Mouse (Mus musculus): Measurements from ENCODE around the gene Hoxb5. TPM values are rescaled to one million over a fixed set of nuclear protein-coding genes. Genes with fewer than 3 reads are reported as not detected.

The Hoxb5 gene
- polyA plus RNA-seq, 1 experiment from 2014 or later: 5.5 TPM

- no peak for DNase-seq (ENCODE audit: low spot score)
Measured at GRCm38 (mm10) chr11:96315344-96315681, 12.2 kb downstream of the Hoxb5 start.

DNA sequence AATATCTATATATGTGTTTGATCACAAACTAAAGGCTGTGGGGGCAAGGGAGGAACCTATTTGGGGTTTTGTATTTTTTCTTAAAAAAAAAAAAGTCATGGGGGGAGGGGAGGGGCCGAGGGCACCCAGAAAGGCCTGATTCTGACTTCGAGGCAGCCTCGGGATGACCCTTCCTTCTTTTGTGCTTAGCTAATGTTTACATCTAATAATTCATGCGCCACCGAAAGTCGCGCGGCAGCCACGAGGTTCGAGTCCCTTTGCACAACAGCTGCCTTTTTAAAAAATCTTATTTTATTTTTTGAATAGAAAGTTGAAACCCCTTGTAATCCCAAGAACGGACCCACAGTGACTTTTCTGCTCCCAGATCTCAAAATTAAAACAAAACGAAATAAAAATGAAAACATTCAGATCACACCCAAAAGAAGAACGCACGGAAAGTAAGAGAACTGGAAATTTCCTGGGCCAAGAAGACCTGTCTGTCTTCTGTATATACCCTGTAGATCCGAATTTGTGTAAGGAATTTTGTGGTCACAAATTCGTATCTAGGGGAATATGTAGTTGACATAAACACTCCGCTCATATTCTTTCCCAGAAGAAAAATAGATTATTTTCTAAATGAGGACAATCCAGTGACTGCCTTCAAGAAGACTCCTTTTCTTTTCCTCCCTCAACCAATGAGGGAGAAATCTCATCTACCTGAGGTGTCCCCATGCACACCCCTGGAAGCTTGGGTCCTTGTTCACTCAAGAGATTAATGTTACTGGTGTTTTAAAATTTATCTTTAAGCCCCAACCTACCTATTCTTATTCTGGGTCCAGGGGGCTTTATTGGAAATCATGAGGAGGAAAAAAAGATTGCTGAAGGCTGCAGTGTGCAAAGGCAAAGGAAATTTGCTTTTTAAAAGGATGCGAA lies 13.8 kb downstream of the Hoxb5 start:
- DNase-seq (ENCODE audit: low spot score): peak; percentile 50
- Histone ChIP-seq H3K36me3 (no peaks in the 10 kb centered on the region), H3K27ac (peak overlapping the region; percentile 94; the same call in 1 of the 2 replicates), H3K9me3 (replicated peaks) (no peaks in the 10 kb centered on the region), H3K4me1 (peaks cover 98% of the 10 kb centered on the region), H3K4me3 (peak overlapping the region; percentile 73; the same call in 1 of the 2 replicates), H3K27me3 (ENCODE audit: low read depth, poor library complexity, severe bottlenecking) (peaks cover 96% of the 10 kb centered on the region)
- WGBS: 5% methylated on average over 18 of the region's 18 CpGs

More at GRCm38 (mm10) chr11:96315344-96315681, 12.2 kb downstream of the Hoxb5 start:
- peak overlapping the region; percentile 51 for H3K4me3 ChIP-seq
- H3K4me1 ChIP-seq: peaks cover 100% of the 10 kb centered on the region
- 4% methylated on average over 5 of the region's 5 CpGs for WGBS
- H3K27me3 ChIP-seq (ENCODE audit: low read depth, poor library complexity, severe bottlenecking): peaks cover 97% of the 10 kb centered on the region
- H3K36me3 ChIP-seq: no peaks in the 10 kb centered on the region
- peak overlapping the region; percentile 88 for H3K27ac ChIP-seq
- H3K9me3 ChIP-seq (replicated peaks): no peaks in the 10 kb centered on the region

DNA sequence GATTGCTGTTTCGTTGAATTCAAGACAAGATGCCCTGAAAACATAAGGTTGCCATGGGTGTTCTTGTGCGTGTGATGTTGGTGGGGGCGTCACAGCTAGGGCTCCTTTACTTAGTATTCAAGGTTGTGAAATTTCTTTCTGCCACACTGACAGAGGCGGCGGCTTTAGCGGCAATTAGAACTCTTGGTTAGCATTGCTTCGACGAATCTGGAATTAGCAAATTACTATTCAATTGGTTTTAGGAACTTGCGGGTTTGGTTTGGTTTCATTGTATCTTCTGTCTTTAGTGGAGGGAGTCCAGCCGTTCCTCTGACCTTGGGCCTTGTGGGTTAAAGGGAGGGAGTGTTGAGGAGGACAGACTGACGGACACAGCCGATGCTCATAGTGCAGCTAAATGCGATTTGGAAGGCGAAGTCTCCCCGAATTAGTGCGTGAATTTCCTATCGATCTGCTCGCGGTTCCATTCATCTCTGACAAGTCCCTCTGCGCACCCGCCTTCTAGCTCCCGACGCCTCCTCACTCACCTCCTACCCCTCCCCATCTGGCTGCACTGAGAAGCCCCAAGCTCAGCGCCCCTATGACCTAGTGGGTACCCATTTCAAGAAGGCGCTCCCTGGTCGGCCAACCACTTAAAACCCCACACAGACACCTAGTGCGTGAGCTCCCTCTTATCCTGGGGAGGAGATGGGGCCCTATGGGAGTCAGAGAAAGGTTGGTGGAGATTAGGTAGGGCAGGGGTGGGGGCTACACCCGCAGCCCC lies 14.7 kb downstream of the Hoxb5 start, which contains the start of gene Hoxb4:
Gene Hoxb4 (plus strand): TSS at position 660 of the 760 bp plus-strand sequence.
- peaks cover 98% of the 10 kb centered on the region for H3K4me1 ChIP-seq
- no peaks in the 10 kb centered on the region for H3K36me3 ChIP-seq
- peak within 1 kb of the TSS; percentile 73 for H3K4me3 ChIP-seq
- H3K27me3 ChIP-seq (ENCODE audit: low read depth, poor library complexity, severe bottlenecking): peaks cover 96% of the 10 kb centered on the region
- 2% methylated on average over 28 of the region's 28 CpGs for WGBS
- H3K9me3 ChIP-seq (replicated peaks): no peaks in the 10 kb centered on the region
- peak within 1 kb of the TSS; percentile 94 for H3K27ac ChIP-seq
- peak; percentile 66 for DNase-seq (ENCODE audit: low spot score)

DNA sequence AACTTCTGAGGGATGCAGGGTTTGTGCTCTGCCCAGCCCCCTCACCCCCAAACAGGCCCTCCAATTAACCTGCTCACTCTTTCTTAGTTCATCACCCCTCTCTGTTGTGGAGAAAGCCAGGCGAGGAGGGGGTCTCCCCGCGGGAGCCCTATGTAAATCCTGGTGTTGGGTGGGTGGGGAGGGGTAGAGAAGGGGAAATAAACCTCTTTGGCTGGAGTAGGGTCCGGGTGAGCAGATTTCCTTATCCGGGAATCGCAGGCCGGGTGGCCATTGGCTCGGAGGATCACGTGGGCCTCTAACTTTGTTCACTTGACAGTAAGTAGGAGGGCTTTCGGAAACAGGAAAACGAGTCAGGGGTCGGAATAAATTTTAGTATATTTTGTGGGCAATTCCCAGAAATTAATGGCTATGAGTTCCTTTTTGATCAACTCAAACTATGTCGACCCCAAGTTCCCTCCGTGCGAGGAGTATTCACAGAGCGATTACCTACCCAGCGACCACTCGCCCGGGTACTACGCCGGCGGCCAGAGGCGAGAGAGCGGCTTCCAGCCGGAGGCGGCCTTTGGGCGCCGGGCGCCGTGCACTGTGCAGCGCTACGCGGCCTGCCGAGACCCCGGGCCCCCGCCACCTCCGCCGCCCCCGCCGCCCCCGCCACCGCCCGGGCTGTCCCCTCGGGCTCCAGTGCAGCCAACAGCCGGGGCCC lies 15.4 kb downstream of the Hoxb5 start:
- peak; percentile 85 for DNase-seq (ENCODE audit: low spot score)
- Histone ChIP-seq H3K27ac (peak overlapping the region; percentile 94), H3K36me3 (no peaks in the 10 kb centered on the region), H3K9me3 (replicated peaks) (no peaks in the 10 kb centered on the region), H3K4me3 (peak overlapping the region; percentile 73), H3K27me3 (ENCODE audit: low read depth, poor library complexity, severe bottlenecking) (peaks cover 96% of the 10 kb centered on the region), H3K4me1 (peaks cover 98% of the 10 kb centered on the region)
- WGBS: under 1% methylated on average over 33 of the region's 45 CpGs

DNA sequence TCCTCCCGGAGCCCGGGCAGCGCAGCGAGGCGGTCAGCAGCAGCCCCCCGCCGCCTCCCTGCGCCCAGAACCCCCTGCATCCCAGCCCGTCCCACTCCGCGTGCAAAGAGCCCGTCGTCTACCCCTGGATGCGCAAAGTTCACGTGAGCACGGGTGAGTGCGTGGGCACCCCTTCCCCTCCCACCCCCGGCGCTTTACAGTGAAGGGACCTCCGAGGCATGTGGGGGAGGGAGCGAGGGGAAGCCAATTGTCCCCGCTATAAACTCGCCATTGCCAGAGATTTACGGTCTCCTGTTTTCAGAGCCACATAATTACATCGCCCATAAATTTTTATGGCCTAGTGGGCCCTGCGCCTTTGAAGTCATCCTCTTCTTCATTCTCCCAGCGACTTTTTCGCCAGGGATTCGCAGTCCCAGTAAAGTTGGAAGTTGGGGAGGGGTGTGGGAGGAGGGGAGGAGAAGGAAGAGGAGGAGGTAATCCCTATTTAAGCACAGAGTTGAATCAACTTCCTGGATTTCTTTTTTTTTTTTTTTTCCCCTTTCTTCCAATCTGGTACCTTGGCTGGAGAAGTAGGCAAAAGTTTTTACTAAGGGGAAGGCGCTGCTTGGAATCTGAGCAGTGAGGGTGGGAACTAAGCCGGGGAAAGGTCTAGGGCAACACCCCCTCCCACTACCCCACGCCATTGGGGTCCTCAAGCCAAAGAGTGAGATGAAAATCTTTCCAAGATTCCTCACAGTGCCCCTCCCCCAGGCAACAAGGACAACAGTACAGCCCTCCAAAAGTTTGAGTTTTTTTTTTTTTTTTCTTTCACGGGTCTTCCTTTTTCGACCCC lies 16.2 kb downstream of the Hoxb5 start:
- Histone ChIP-seq H3K36me3 (no peaks in the 10 kb centered on the region), H3K4me1 (peaks cover 98% of the 10 kb centered on the region), H3K4me3 (peak overlapping the region; percentile 73), H3K27ac (peak overlapping the region; percentile 94), H3K27me3 (ENCODE audit: low read depth, poor library complexity, severe bottlenecking) (peaks cover 96% of the 10 kb centered on the region), H3K9me3 (replicated peaks) (no peaks in the 10 kb centered on the region)
- under 1% methylated on average over 33 of the region's 34 CpGs for WGBS
- peak; percentile 83 for DNase-seq (ENCODE audit: low spot score)

DNA sequence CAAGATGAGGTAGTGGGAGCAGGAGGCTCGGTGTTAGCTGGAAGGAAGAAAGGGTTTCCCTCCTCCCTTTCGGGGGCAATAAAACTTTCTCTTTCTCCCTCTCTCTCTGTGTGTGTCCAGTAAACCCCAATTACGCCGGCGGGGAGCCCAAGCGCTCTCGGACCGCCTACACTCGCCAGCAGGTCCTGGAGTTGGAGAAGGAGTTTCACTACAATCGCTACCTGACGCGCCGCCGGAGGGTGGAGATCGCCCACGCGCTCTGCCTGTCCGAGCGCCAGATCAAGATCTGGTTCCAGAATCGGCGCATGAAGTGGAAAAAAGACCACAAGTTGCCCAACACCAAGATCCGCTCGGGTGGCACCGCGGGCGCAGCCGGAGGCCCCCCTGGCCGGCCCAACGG lies 16.8 kb downstream of the Hoxb5 start:
- no peaks in the 10 kb centered on the region for H3K36me3 ChIP-seq
- peak overlapping the region; percentile 73 for H3K4me3 ChIP-seq
- H3K9me3 ChIP-seq (replicated peaks): no peaks in the 10 kb centered on the region
- peak; percentile 71 for DNase-seq (ENCODE audit: low spot score)
- peak overlapping the region; percentile 94 for H3K27ac ChIP-seq
- peaks cover 96% of the 10 kb centered on the region for H3K27me3 ChIP-seq (ENCODE audit: low read depth, poor library complexity, severe bottlenecking)
- H3K4me1 ChIP-seq: peaks cover 98% of the 10 kb centered on the region
- under 1% methylated on average over 29 of the region's 29 CpGs for WGBS

- H3K4me3 ChIP-seq: peak overlapping the region; percentile 73
- 1% methylated on average over 17 of the region's 17 CpGs for WGBS
- no peaks in the 10 kb centered on the region for H3K9me3 ChIP-seq (replicated peaks)
- peak overlapping the region; percentile 94 for H3K27ac ChIP-seq
- H3K27me3 ChIP-seq (ENCODE audit: low read depth, poor library complexity, severe bottlenecking): peaks cover 96% of the 10 kb centered on the region
- no peaks in the 10 kb centered on the region for H3K36me3 ChIP-seq
- peaks cover 98% of the 10 kb centered on the region for H3K4me1 ChIP-seq
- DNase-seq (ENCODE audit: low spot score): peak; percentile 69
Measured at GRCm38 (mm10) chr11:96320688-96321087, 17.6 kb downstream of the Hoxb5 start.

DNA sequence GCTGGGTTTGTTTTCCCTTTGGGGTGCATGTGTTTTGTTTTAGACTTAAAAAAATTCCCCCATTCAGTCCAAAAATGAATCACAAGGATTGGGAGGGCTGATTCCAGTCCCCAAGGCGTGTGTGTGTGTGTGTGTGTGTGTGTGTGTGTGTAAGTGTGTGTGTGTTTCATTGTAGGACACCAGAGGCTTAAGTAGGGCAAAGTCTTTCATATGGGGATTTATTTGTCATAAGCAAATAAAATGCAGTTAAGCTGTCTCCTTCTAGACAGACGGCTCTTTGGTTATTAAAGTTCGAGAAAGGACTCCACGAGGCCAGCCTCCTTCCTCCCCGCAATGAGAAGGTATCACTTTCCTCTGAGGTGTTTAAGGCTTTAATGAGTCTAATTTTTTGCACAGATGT lies 18.7 kb downstream of the Hoxb5 start:
- WGBS: 5% methylated on average over 5 of the region's 5 CpGs
- peak; percentile 39 for DNase-seq (ENCODE audit: low spot score)
- Histone ChIP-seq H3K27me3 (ENCODE audit: low read depth, poor library complexity, severe bottlenecking) (peaks cover 96% of the 10 kb centered on the region), H3K36me3 (no peaks in the 10 kb centered on the region), H3K4me1 (peaks cover 98% of the 10 kb centered on the region), H3K27ac (peak overlapping the region; percentile 59), H3K4me3 (peak overlapping the region; percentile 13), H3K9me3 (replicated peaks) (no peaks in the 10 kb centered on the region)

DNA sequence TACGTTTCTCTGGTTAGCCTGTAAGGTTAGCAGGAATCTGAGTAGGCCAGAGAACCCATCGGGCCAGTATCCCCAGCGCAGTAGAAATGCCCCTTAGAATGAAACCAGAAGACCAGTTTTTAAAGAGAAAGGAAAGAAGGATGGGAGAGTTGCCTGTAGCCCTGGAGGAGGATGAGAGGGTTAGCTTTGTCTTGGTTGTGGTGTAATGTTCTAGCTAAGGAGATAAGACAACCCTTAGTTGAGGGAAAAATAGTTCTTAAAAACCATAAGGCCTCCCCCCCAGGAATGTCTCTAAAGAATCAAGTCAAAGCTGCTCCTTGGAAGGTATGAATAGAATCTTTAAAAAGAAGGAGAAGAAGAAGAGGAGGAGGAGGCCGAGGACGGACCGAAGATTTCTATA lies 19.6 kb downstream of the Hoxb5 start:
- H3K27ac ChIP-seq: peak overlapping the region; percentile 59
- H3K4me1 ChIP-seq: peaks cover 98% of the 10 kb centered on the region
- H3K9me3 ChIP-seq (replicated peaks): no peaks in the 10 kb centered on the region
- peak overlapping the region; percentile 13; the same call in 1 of the 2 replicates for H3K4me3 ChIP-seq
- 8% methylated on average over 6 of the region's 6 CpGs for WGBS
- peaks cover 96% of the 10 kb centered on the region for H3K27me3 ChIP-seq (ENCODE audit: low read depth, poor library complexity, severe bottlenecking)
- no peak for DNase-seq (ENCODE audit: low spot score)
- no peaks in the 10 kb centered on the region for H3K36me3 ChIP-seq

- H3K4me3 ChIP-seq: peak within 1 kb of the TSS; percentile 13
Measured at GRCm38 (mm10) chr11:96323154-96323553, 20.0 kb downstream of the Hoxb5 start, which contains the start of gene Hoxb3. Hoxb3 (plus strand) TSS chr11:96323326.

DNA sequence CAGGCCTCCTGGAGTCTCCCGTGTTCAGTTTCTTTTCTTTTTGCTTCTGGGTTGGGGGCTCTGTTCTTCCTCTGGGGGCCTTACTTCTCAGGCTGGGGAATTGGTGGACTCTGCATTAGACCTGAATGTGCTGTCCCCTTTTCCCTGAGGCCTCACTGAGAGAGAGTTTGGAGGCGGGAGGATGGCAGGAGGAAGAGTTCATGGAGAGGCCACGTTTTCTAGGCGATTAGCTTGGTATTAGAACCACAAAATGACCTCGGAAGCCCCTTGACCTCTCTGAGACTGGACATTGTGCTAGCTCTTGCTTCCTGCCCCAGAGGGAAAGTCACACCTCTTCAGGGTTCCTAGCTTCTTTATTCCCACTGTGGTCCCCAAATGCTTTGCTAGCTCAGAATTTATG lies 21.0 kb downstream of the Hoxb5 start:
- no peaks in the 10 kb centered on the region for H3K9me3 ChIP-seq (replicated peaks)
- H3K36me3 ChIP-seq: no peaks in the 10 kb centered on the region
- H3K27ac ChIP-seq: peak overlapping the region; percentile 85
- peak; percentile 53 for DNase-seq (ENCODE audit: low spot score)
- peaks cover 97% of the 10 kb centered on the region for H3K27me3 ChIP-seq (ENCODE audit: low read depth, poor library complexity, severe bottlenecking)
- H3K4me1 ChIP-seq: peaks cover 98% of the 10 kb centered on the region
- 0% methylated on average over 5 of the region's 5 CpGs for WGBS
- peak overlapping the region; percentile 13; the same call in 1 of the 2 replicates for H3K4me3 ChIP-seq

More at GRCm38 (mm10) chr11:96323154-96323553, 20.0 kb downstream of the Hoxb5 start, which contains the start of gene Hoxb3:
- no peak for DNase-seq (ENCODE audit: low spot score)
- 5% methylated on average over 10 of the region's 10 CpGs for WGBS
- H3K27ac ChIP-seq: peak within 1 kb of the TSS; percentile 85
- H3K4me1 ChIP-seq: peaks cover 98% of the 10 kb centered on the region
- no peaks in the 10 kb centered on the region for H3K36me3 ChIP-seq
- H3K27me3 ChIP-seq (ENCODE audit: low read depth, poor library complexity, severe bottlenecking): peaks cover 96% of the 10 kb centered on the region
- H3K9me3 ChIP-seq (replicated peaks): no peaks in the 10 kb centered on the region

Data from limb, embryonic 10.5 days (tissue).